In genomic region chr2:180320216-180320615, GRCm38 (mm10) we compare ENCODE assay signal across 27 mouse cellular contexts. TPM values are rescaled to one million over a fixed set of nuclear protein-coding genes. Genes with fewer than 3 reads are reported as not detected.
DNase-seq lines count a peak whose midpoint lies in the region; ATAC-seq and TF ChIP-seq lines count a peak whose summit lies in the region.
"Had no signal": no experiment of that assay in that cellular context is flagged by ENCODE, and none has a peak within 500 bp of the region (broad histone marks: within the 10 kb centered on the region; RNA-seq: fewer than 3 reads in every experiment).

No protein-coding gene starts in this region.

- intact Hi-C loops in gastrocnemius, postnatal 36 days (cut with DNase I): no loop called here

- H3K9me3 ChIP-seq in liver, embryonic 11.5 days (ENCODE audit: control insufficient read depth, low read length): no peaks in the 10 kb centered on the region
- no peaks in the 10 kb centered on the region for H3K9me3 ChIP-seq in liver, postnatal 0 days (ENCODE audit: low read length)
- H3K9me3 ChIP-seq: embryonic facial prominence, embryonic 10.5 days; limb, embryonic 12.5 days; midbrain, embryonic 12.5 days; neural tube, embryonic 12.5 days had no signal

- no peak overlapping the region for H3K4me3 ChIP-seq in liver, embryonic 11.5 days (ENCODE audit: low read depth, low read length)
- H3K4me3 ChIP-seq in liver, postnatal 0 days (ENCODE audit: low read depth, low read length): no peak overlapping the region
- H3K4me3 ChIP-seq: embryonic facial prominence, embryonic 10.5 days; gastrocnemius, adult 2 months; limb, embryonic 12.5 days; midbrain, embryonic 12.5 days; neural tube, embryonic 12.5 days had no signal

- TF ChIP-seq CTCF in liver, postnatal 0 days (IDR thresholded peaks at IDR 0.05; ENCODE audit: low read depth): no peak

- H3K4me1 ChIP-seq in liver, embryonic 11.5 days (replicated peaks; ENCODE audit: control insufficient read depth, insufficient read depth, low read length): no peaks in the 10 kb centered on the region; the same call in 1 of the 2 replicates
- H3K4me1 ChIP-seq in liver, postnatal 0 days (ENCODE audit: insufficient read depth): no peaks in the 10 kb centered on the region

- no peak for TF ChIP-seq EP300 in liver, postnatal 0 days (IDR thresholded peaks at IDR 0.05; ENCODE audit: low read depth)

- H3K27me3 ChIP-seq in liver, embryonic 11.5 days (replicated peaks; ENCODE audit: control insufficient read depth, insufficient read depth, low read length): no peaks in the 10 kb centered on the region
- H3K27me3 ChIP-seq in liver, postnatal 0 days (ENCODE audit: insufficient read depth, low read length): no peaks in the 10 kb centered on the region
- H3K27me3 ChIP-seq: neural tube, embryonic 12.5 days had no signal

- WGBS in liver, embryonic 11.5 days: 75% methylated on average over 4 of the region's 4 CpGs
- 72% methylated on average over 4 of the region's 4 CpGs for WGBS in liver, postnatal 0 days (ENCODE audit: insufficient replicate concordance)

- H3K4me2 ChIP-seq in liver, embryonic 11.5 days: no peak overlapping the region
- no peak overlapping the region for H3K4me2 ChIP-seq in liver, postnatal 0 days (ENCODE audit: low read depth, low read length)
- H3K4me2 ChIP-seq: hindbrain, embryonic 14.5 days; limb, embryonic 12.5 days; midbrain, embryonic 12.5 days; neural tube, embryonic 12.5 days had no signal

- H3K9ac ChIP-seq in liver, embryonic 11.5 days (ENCODE audit: low read depth, low read length): no peak overlapping the region
- no peak overlapping the region for H3K9ac ChIP-seq in liver, postnatal 0 days (replicated peaks)
- H3K9ac ChIP-seq: hindbrain, embryonic 14.5 days; limb, embryonic 12.5 days; midbrain, embryonic 12.5 days; neural tube, embryonic 12.5 days had no signal

- ATAC-seq in liver, embryonic 11.5 days (replicated peaks; ENCODE audit: low FRiP score): 0 out of 2 replicates have a peak, but pooled peaks have one; percentile 57
- ATAC-seq in liver, postnatal 0 days: no peak
- peak; percentile 52; the same call in 1 of the 2 replicates for ATAC-seq in megakaryocyte progenitor cell, adult 5-6 weeks (replicated peaks; ENCODE audit: poor library complexity)
- ATAC-seq: CD4-positive, CD25-positive, alpha-beta regulatory T cell, adult 4 months; intestine, embryonic 16.5 days had no signal

- DNase-seq in liver, embryonic 11.5 days (ENCODE audit: low spot score): no peak
- DNase-seq in liver, postnatal 0 days: no peak
- DNase-seq in ES-CJ7 (ENCODE audit: low read depth, low spot score) (peak; percentile 76), MEL-GATA-1-ER (ENCODE audit: extremely low read depth, low read depth) (peak; percentile 33)
- DNase-seq in kidney, adult 9 months: no peak
- no peak for DNase-seq in lung, postnatal 10 days
- no peak for DNase-seq in gastrocnemius, postnatal 36 days
- DNase-seq: adrenal gland, postnatal 14 days; cerebellum, adult 11 months; cerebellum, postnatal 25 days; gastrocnemius, adult 2 months; heart, adult 18-20 months; lung, adult 18-20 months; thymus, adult 2 months had no signal

- H3K36me3 ChIP-seq in liver, embryonic 11.5 days (ENCODE audit: control insufficient read depth, insufficient read depth, low read length): peaks cover under 1% of the 10 kb centered on the region; the same call in 1 of the 2 replicates
- H3K36me3 ChIP-seq in liver, postnatal 0 days (replicated peaks; ENCODE audit: insufficient read depth, low read length): no peaks in the 10 kb centered on the region
- H3K36me3 ChIP-seq: embryonic facial prominence, embryonic 10.5 days; limb, embryonic 12.5 days; midbrain, embryonic 12.5 days; neural tube, embryonic 12.5 days had no signal

- no peak overlapping the region for H3K27ac ChIP-seq in liver, embryonic 11.5 days (ENCODE audit: low read depth, low read length)
- no peak overlapping the region for H3K27ac ChIP-seq in liver, postnatal 0 days (ENCODE audit: low read depth)
- H3K27ac ChIP-seq: embryonic facial prominence, embryonic 10.5 days; gastrocnemius, adult 2 months; hindbrain, embryonic 14.5 days; kidney, postnatal 0 days; limb, embryonic 12.5 days; macrophage; midbrain, embryonic 12.5 days; neural tube, embryonic 12.5 days had no signal

RNA-seq across cellular contexts. Expression of gene Gata5, which starts 14.3 kb away (rescaled TPM):
- 7.6 and 7.7 TPM in 2 replicates for polyA plus RNA-seq in liver, embryonic 11.5 days (2014; fragmentation: Nextera tagmentation; extraction: Ambion mirVana)
- 0.08 and 0.11 TPM in 2 replicates for polyA plus RNA-seq in liver, postnatal 0 days (2015; fragmentation: Nextera tagmentation; extraction: Ambion mirVana)
- not detected in 2 replicates for total RNA-seq in megakaryocyte progenitor cell, adult 5-6 weeks (2015)
- not detected in 2 replicates for total RNA-seq in megakaryocyte progenitor cell, adult 5-6 weeks (2017)
- total RNA-seq in gastrocnemius, postnatal 36 days (2021): not detected
- total RNA-seq: gastrocnemius, adult 2 months; layer of hippocampus, postnatal 14 days; left cerebral cortex, postnatal 10 days; monocyte, adult 5-6 weeks had no signal
- polyA plus RNA-seq: CD4-positive, CD25-positive, alpha-beta regulatory T cell, adult 4 months; macrophage; midbrain, embryonic 12.5 days; neural tube, embryonic 12.5 days had no signal

RNA-seq across cellular contexts. Expression of gene Rbbp8nl, which starts 30.5 kb away (rescaled TPM):
- polyA plus RNA-seq in liver, embryonic 11.5 days (2014; fragmentation: Nextera tagmentation; extraction: Ambion mirVana): 0.10 and 0.16 TPM in 2 replicates
- polyA plus RNA-seq in liver, postnatal 0 days (2015; fragmentation: Nextera tagmentation; extraction: Ambion mirVana): not detected in 2 replicates
- total RNA-seq in megakaryocyte progenitor cell, adult 5-6 weeks (2015): not detected in 2 replicates
- not detected in 2 replicates for total RNA-seq in megakaryocyte progenitor cell, adult 5-6 weeks (2017)
- total RNA-seq in gastrocnemius, postnatal 36 days (2021): not detected
- total RNA-seq: adrenal gland, postnatal 14 days; gastrocnemius, adult 2 months; heart, adult 18-20 months; layer of hippocampus, postnatal 14 days; left cerebral cortex, postnatal 10 days; monocyte, adult 5-6 weeks had no signal
- polyA plus RNA-seq: CD4-positive, CD25-positive, alpha-beta regulatory T cell, adult 4 months; hindbrain, embryonic 14.5 days; macrophage had no signal

RNA-seq across cellular contexts. Expression of gene Cables2, which starts 46.9 kb away (rescaled TPM):
- 9.4 and 9.6 TPM in 2 replicates for polyA plus RNA-seq in liver, embryonic 11.5 days (2014; fragmentation: Nextera tagmentation; extraction: Ambion mirVana)
- polyA plus RNA-seq in liver, postnatal 0 days (2015; fragmentation: Nextera tagmentation; extraction: Ambion mirVana): 4.7 and 5.2 TPM in 2 replicates
- 12.6 and 15.1 TPM in 2 replicates for total RNA-seq in megakaryocyte progenitor cell, adult 5-6 weeks (2015)
- total RNA-seq in megakaryocyte progenitor cell, adult 5-6 weeks (2017): 9.9 and 12.7 TPM in 2 replicates
- total RNA-seq in gastrocnemius, postnatal 36 days (2021): 10 to 100 TPM in 1 of 2 experiments, 1 to 10 TPM in 1; 9.7 to 11.5 TPM

Comparison
In these comparisons a context has a peak if more than half of its experiments do, and no peak if none do; other contexts are left out.
1. DNase-seq: peak in ES-CJ7 (single experiment) and MEL-GATA-1-ER (single experiment); none in liver, embryonic 11.5 days (single experiment), liver, postnatal 0 days (single experiment), kidney, adult 9 months (single experiment), lung, postnatal 10 days (single experiment) and gastrocnemius, postnatal 36 days (0 of 2).